Mouse (Mus musculus): ENCODE results near the gene Shmt2. TPM values are rescaled to one million over a fixed set of nuclear protein-coding genes. Genes with fewer than 3 reads are reported as not detected.

Gene Shmt2
- polyA plus RNA-seq, 1 experiment from 2014 or later: 112 TPM

DNA sequence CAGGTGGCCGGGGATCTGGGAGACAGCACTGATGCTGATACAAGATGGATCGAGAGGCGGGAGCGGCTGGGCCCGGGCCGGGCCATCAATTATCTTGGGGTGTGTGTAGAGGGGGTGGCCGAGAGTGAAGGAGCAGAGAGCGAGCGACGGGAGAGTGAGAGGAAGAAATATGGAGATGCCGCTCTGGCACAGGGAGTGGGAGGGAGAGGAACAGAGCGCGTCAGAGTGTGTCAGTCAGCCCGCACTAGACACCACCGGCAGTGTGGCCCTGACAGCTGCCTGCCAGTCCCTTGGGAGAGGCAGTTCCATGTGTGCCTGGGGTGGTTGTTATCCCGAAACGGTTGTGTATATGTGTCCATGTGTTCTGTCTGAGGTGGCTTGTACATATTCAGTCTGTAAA lies 5.2 kb upstream of the Shmt2 start:
- H3K9ac ChIP-seq (ENCODE audit: low read length): no peak overlapping the region
- H3K27ac ChIP-seq (ENCODE audit: low read depth, low read length): peak overlapping the region; percentile 37; the same call in 1 of the 2 replicates
- peak overlapping the region; percentile 3; the same call in 1 of the 2 replicates for H3K4me3 ChIP-seq (ENCODE audit: low read depth, low read length)
- no peak for DNase-seq (ENCODE audit: low spot score)
- no peak for ATAC-seq (replicated peaks; ENCODE audit: low FRiP score)
- peak overlapping the region; percentile 16; the same call in 1 of the 2 replicates for H3K4me2 ChIP-seq (ENCODE audit: low read depth, low read length, severe bottlenecking)
- WGBS: 2% methylated on average over 17 of the region's 17 CpGs
- no peaks in the 10 kb centered on the region for H3K36me3 ChIP-seq (ENCODE audit: control insufficient read depth, insufficient read depth, low read length)
- peaks cover 24% of the 10 kb centered on the region for H3K4me1 ChIP-seq (replicated peaks; ENCODE audit: control insufficient read depth, insufficient read depth, low read length)
- H3K27me3 ChIP-seq (ENCODE audit: control insufficient read depth, insufficient read depth, low read length): peaks cover 86% of the 10 kb centered on the region
- H3K9me3 ChIP-seq (ENCODE audit: control insufficient read depth, low read length): no peaks in the 10 kb centered on the region

DNA sequence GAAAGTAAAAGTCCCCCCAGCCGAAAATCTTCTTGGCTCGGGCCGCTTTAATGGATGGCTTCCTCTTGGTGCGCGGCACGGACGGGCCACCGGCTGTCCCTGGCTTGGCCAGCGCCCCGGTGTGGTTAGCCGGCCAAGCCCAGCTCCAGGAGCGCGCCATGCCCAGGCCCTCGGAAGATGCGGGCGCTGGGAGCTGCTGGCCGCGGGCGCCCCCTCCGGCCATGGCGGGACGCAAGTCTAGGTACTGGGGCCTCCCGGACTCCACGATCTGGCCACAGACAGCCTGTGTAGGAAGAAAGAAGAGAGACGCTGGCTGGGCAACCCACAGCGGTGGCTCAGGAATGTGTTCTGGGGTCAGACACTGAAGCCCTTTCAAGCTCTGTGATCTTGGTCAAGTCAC lies 4.4 kb upstream of the Shmt2 start:
- Histone ChIP-seq H3K36me3 (ENCODE audit: control insufficient read depth, insufficient read depth, low read length) (no peaks in the 10 kb centered on the region), H3K4me2 (ENCODE audit: low read depth, low read length, severe bottlenecking) (peak overlapping the region; percentile 8), H3K9ac (ENCODE audit: low read length) (0 out of 2 replicates have a peak overlapping the region, but pooled peaks have one; percentile 12), H3K4me3 (ENCODE audit: low read depth, low read length) (peak overlapping the region; percentile 1; the same call in 1 of the 2 replicates), H3K9me3 (ENCODE audit: control insufficient read depth, low read length) (no peaks in the 10 kb centered on the region), H3K4me1 (replicated peaks; ENCODE audit: control insufficient read depth, insufficient read depth, low read length) (peaks cover 27% of the 10 kb centered on the region), H3K27ac (ENCODE audit: low read depth, low read length) (no peak overlapping the region), H3K27me3 (ENCODE audit: control insufficient read depth, insufficient read depth, low read length) (peaks cover 78% of the 10 kb centered on the region)
- DNase-seq (ENCODE audit: low spot score) (peak; percentile 80), ATAC-seq (replicated peaks; ENCODE audit: low FRiP score) (no peak)
- 0% methylated on average over 26 of the region's 26 CpGs for WGBS

GRCm38 (mm10) chr10:127526048-127526447 lies 3.8 kb upstream of the Shmt2 start:
- no peak for ATAC-seq (replicated peaks; ENCODE audit: low FRiP score)
- no peak for DNase-seq (ENCODE audit: low spot score)
- H3K27me3 ChIP-seq (ENCODE audit: control insufficient read depth, insufficient read depth, low read length): peaks cover 71% of the 10 kb centered on the region
- no peaks in the 10 kb centered on the region for H3K9me3 ChIP-seq (ENCODE audit: control insufficient read depth, low read length)
- no peaks in the 10 kb centered on the region for H3K36me3 ChIP-seq (ENCODE audit: control insufficient read depth, insufficient read depth, low read length)
- H3K4me1 ChIP-seq (replicated peaks; ENCODE audit: control insufficient read depth, insufficient read depth, low read length): peaks cover 31% of the 10 kb centered on the region
- peak overlapping the region; percentile 8 for H3K4me2 ChIP-seq (ENCODE audit: low read depth, low read length, severe bottlenecking)
- 2% methylated on average over 26 of the region's 26 CpGs for WGBS
- H3K4me3 ChIP-seq (ENCODE audit: low read depth, low read length): peak overlapping the region; percentile 1; the same call in 1 of the 2 replicates
- no peak overlapping the region for H3K9ac ChIP-seq (ENCODE audit: low read length)
- H3K27ac ChIP-seq (ENCODE audit: low read depth, low read length): no peak overlapping the region

GRCm38 (mm10) chr10:127524646-127525255 lies 2.5 kb upstream of the Shmt2 start:
- peaks cover 59% of the 10 kb centered on the region for H3K27me3 ChIP-seq (ENCODE audit: control insufficient read depth, insufficient read depth, low read length)
- ATAC-seq (replicated peaks; ENCODE audit: low FRiP score) (peak; percentile 11; the same call in 1 of the 2 replicates), DNase-seq (ENCODE audit: low spot score) (no peak)
- peaks cover 26% of the 10 kb centered on the region for H3K4me1 ChIP-seq (replicated peaks; ENCODE audit: control insufficient read depth, insufficient read depth, low read length)
- WGBS: under 1% methylated on average over 23 of the region's 23 CpGs
- no peaks in the 10 kb centered on the region for H3K9me3 ChIP-seq (ENCODE audit: control insufficient read depth, low read length)
- no peak overlapping the region for H3K9ac ChIP-seq (ENCODE audit: low read length)
- H3K36me3 ChIP-seq (ENCODE audit: control insufficient read depth, insufficient read depth, low read length): peaks cover 3% of the 10 kb centered on the region; the same call in 1 of the 2 replicates
- H3K27ac ChIP-seq (ENCODE audit: low read depth, low read length): no peak overlapping the region
- peak overlapping the region; percentile 37; the same call in 1 of the 2 replicates for H3K4me2 ChIP-seq (ENCODE audit: low read depth, low read length, severe bottlenecking)
- H3K4me3 ChIP-seq (ENCODE audit: low read depth, low read length): 0 out of 2 replicates have a peak overlapping the region, but pooled peaks have one; percentile 7

DNA sequence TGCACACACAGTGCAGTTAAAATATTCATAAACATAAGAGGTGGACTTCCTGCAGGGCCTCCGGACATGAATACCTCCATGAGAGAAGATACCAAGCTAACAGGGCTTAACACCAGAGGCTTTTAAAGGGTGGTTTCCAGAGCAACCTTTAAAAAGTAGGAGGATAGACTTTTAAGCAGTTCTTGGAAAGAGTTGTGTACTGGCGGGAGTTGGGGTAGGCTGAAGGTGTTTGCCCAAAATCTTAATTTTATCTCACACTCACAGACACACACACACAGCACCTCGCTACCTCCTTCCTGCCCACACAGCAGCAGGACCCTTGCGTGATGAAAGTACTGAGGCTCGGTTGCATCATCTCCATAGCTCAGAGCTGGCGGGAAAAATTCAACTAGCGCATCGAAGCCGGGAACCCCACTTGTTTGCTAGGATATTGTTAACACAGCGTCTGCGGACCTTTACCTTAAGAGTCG lies 598 bp downstream of the Shmt2 start:
- Histone ChIP-seq H3K4me1 (replicated peaks; ENCODE audit: control insufficient read depth, insufficient read depth, low read length) (peaks cover 29% of the 10 kb centered on the region), H3K4me3 (ENCODE audit: low read depth, low read length) (peak overlapping the region; percentile 52), H3K9me3 (ENCODE audit: control insufficient read depth, low read length) (no peaks in the 10 kb centered on the region), H3K4me2 (ENCODE audit: low read depth, low read length, severe bottlenecking) (peak overlapping the region; percentile 94), H3K27ac (ENCODE audit: low read depth, low read length) (no peak overlapping the region), H3K36me3 (ENCODE audit: control insufficient read depth, insufficient read depth, low read length) (peaks cover 12% of the 10 kb centered on the region), H3K27me3 (ENCODE audit: control insufficient read depth, insufficient read depth, low read length) (peaks cover 33% of the 10 kb centered on the region), H3K9ac (ENCODE audit: low read length) (peak overlapping the region; percentile 71)
- DNase-seq (ENCODE audit: low spot score) (no peak), ATAC-seq (replicated peaks; ENCODE audit: low FRiP score) (no peak)
- 14% methylated on average over 12 of the region's 12 CpGs for WGBS

DNA sequence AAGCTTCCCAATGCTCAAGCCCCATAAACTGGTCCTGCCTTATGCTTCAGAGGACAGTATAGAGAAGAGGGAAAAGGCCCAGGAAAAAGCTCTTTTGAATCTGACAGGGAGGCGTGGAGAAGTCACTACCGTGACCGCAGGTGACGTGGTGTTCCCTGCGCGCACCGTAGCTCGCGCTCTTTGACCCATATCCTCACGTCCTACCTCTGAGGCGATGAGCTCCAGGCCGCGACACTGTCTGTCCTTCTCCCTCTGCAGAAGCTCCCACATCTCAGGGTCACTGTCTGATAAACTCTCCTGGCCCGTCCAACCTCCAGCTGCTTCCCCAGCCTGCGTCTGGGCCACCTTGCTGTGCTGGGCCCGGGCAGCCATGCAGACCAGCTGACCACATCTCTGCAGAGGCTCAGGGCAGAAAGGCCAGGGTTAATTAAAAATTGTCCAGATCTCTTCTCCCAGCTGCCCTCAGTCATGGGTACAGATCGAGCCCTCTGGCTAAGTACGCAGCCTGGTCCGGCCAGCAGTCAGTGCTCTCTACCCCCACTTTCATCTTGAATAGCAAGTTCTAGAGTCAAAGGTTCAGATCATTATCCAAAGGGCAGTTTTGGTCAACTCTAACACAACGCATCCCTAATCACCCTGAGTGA lies 1.4 kb downstream of the Shmt2 start:
- H3K4me2 ChIP-seq (ENCODE audit: low read depth, low read length, severe bottlenecking): peak overlapping the region; percentile 94
- H3K9me3 ChIP-seq (ENCODE audit: control insufficient read depth, low read length): no peaks in the 10 kb centered on the region
- peak overlapping the region; percentile 71 for H3K9ac ChIP-seq (ENCODE audit: low read length)
- H3K27ac ChIP-seq (ENCODE audit: low read depth, low read length): no peak overlapping the region
- H3K4me3 ChIP-seq (ENCODE audit: low read depth, low read length): no peak overlapping the region
- peaks cover 26% of the 10 kb centered on the region for H3K27me3 ChIP-seq (ENCODE audit: control insufficient read depth, insufficient read depth, low read length)
- DNase-seq (ENCODE audit: low spot score): no peak
- ATAC-seq (replicated peaks; ENCODE audit: low FRiP score): no peak
- 87% methylated on average over 20 of the region's 20 CpGs for WGBS
- H3K4me1 ChIP-seq (replicated peaks; ENCODE audit: control insufficient read depth, insufficient read depth, low read length): peaks cover 30% of the 10 kb centered on the region
- peaks cover 12% of the 10 kb centered on the region for H3K36me3 ChIP-seq (ENCODE audit: control insufficient read depth, insufficient read depth, low read length)

GRCm38 (mm10) chr10:127519903-127520713 lies 2.1 kb downstream of the Shmt2 start:
- no peak overlapping the region for H3K9ac ChIP-seq (ENCODE audit: low read length)
- peaks cover 12% of the 10 kb centered on the region for H3K36me3 ChIP-seq (ENCODE audit: control insufficient read depth, insufficient read depth, low read length)
- ATAC-seq (replicated peaks; ENCODE audit: low FRiP score) (no peak), DNase-seq (ENCODE audit: low spot score) (peak; percentile 54)
- H3K27ac ChIP-seq (ENCODE audit: low read depth, low read length): no peak overlapping the region
- 0 out of 2 replicates have a peak overlapping the region, but pooled peaks have one; percentile 1 for H3K4me2 ChIP-seq (ENCODE audit: low read depth, low read length, severe bottlenecking)
- 92% methylated on average over 37 of the region's 37 CpGs for WGBS
- H3K4me1 ChIP-seq (replicated peaks; ENCODE audit: control insufficient read depth, insufficient read depth, low read length): peaks cover 32% of the 10 kb centered on the region
- H3K9me3 ChIP-seq (ENCODE audit: control insufficient read depth, low read length): no peaks in the 10 kb centered on the region
- no peak overlapping the region for H3K4me3 ChIP-seq (ENCODE audit: low read depth, low read length)
- peaks cover 25% of the 10 kb centered on the region for H3K27me3 ChIP-seq (ENCODE audit: control insufficient read depth, insufficient read depth, low read length)

DNA sequence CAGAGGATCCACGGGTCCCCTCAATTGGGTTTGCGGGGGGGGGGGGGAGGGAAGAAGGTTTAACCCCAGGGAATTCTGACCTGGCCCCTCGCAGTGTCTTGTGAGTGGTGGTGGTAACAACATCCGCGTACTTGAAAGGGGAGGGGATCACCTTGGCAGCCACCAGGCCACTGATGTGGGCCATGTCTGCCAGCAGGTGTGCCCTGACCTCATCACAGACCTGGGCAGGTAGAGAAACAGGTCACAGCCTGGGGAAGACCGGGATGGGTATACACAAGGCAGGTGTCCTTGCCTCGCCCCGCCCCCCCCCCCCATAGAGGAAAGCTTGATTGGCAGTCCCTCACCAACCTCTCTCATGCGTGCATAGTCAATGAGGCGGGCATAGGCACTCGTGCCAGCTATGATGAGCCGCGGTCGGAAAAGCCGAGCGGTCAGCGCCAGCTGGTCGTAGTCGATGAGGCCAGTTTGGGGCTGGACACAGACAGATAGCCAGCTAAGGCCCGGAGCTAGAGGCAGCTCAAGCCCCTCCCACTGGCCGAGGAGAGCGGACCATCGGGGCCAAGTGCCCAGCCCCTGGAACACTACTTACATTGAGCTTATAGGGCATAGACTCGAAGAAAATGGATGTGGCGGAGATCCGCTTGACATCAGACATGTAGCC lies 3.1 kb downstream of the Shmt2 start:
- peaks cover 12% of the 10 kb centered on the region for H3K36me3 ChIP-seq (ENCODE audit: control insufficient read depth, insufficient read depth, low read length)
- no peak overlapping the region for H3K27ac ChIP-seq (ENCODE audit: low read depth, low read length)
- H3K4me1 ChIP-seq (replicated peaks; ENCODE audit: control insufficient read depth, insufficient read depth, low read length): peaks cover 33% of the 10 kb centered on the region
- WGBS: 96% methylated on average over 25 of the region's 26 CpGs
- H3K27me3 ChIP-seq (ENCODE audit: control insufficient read depth, insufficient read depth, low read length): peaks cover 25% of the 10 kb centered on the region
- H3K4me2 ChIP-seq (ENCODE audit: low read depth, low read length, severe bottlenecking): no peak overlapping the region
- DNase-seq (ENCODE audit: low spot score) (no peak), ATAC-seq (replicated peaks; ENCODE audit: low FRiP score) (no peak)
- no peak overlapping the region for H3K4me3 ChIP-seq (ENCODE audit: low read depth, low read length)
- no peaks in the 10 kb centered on the region for H3K9me3 ChIP-seq (ENCODE audit: control insufficient read depth, low read length)
- H3K9ac ChIP-seq (ENCODE audit: low read length): no peak overlapping the region
